Mouse (Mus musculus) embryo, embryonic 10.5 days (tissue): Measurements from ENCODE around the gene Zbtb12.
"Not testable (repeated sequence)": the region's sequence is repeated elsewhere in the genome, so short reads cannot be mapped to it uniquely, and the experiment has no call there.

Experiments used
- DNase-seq: peaks from one replicate; pipeline ENCODE4 v3.0.0-alpha.2; 2015; ENCODE audit warnings: low spot score

The Zbtb12 gene

GRCm38 (mm10) chr17:34874321-34874720 lies 5.0 kb upstream of the Zbtb12 start:
- no peak for DNase-seq

- DNase-seq: no peak
These were observed 1.9 kb downstream of the Zbtb12 start for GRCm38 (mm10) chr17:34881166-34881565.

GRCm38 (mm10) chr17:34881683-34882310 lies 2.5 kb downstream of the Zbtb12 start, which contains the start of gene Gm20547:
TSS of gene Gm20547 (minus strand) at chr17:34882042.
- no peak for DNase-seq

- no peak for DNase-seq
These were observed 4.0 kb downstream of the Zbtb12 start for GRCm38 (mm10) chr17:34883332-34883731.

GRCm38 (mm10) chr17:34884704-34885103 lies 5.4 kb downstream of the Zbtb12 start:
- no peak for DNase-seq

GRCm38 (mm10) chr17:34885615-34886014 lies 6.3 kb downstream of the Zbtb12 start:
- no peak for DNase-seq

- DNase-seq: no peak
These were observed 8.7 kb downstream of the Zbtb12 start for GRCm38 (mm10) chr17:34887942-34888341.

- DNase-seq: no peak
These were observed 10.9 kb downstream of the Zbtb12 start for GRCm38 (mm10) chr17:34890074-34890743.

- DNase-seq: no peak
These were observed 12.1 kb downstream of the Zbtb12 start for GRCm38 (mm10) chr17:34891377-34891776.

GRCm38 (mm10) chr17:34893072-34893824 lies 14.0 kb downstream of the Zbtb12 start:
- DNase-seq: no peak

GRCm38 (mm10) chr17:34894074-34894597 lies 14.9 kb downstream of the Zbtb12 start:
- peak; percentile 97 for DNase-seq

GRCm38 (mm10) chr17:34894801-34895530 lies 15.7 kb downstream of the Zbtb12 start:
- peak; percentile 44 for DNase-seq

- DNase-seq: no peak
These were observed 16.4 kb downstream of the Zbtb12 start for GRCm38 (mm10) chr17:34895724-34896123.

- DNase-seq: no peak
These were observed 17.1 kb downstream of the Zbtb12 start for GRCm38 (mm10) chr17:34896366-34896765.

GRCm38 (mm10) chr17:34897373-34898159 lies 18.3 kb downstream of the Zbtb12 start:
- DNase-seq: peak; percentile 53

GRCm38 (mm10) chr17:34898160-34898586 lies 18.9 kb downstream of the Zbtb12 start, which contains the start of the genes C2 and Ehmt2:
TSS of gene C2 (minus strand) at chr17:34898265.
TSS of gene Ehmt2 (plus strand) at chr17:34898469.
- peak; percentile 88 for DNase-seq

- peak; percentile 73 for DNase-seq
These were observed 19.4 kb downstream of the Zbtb12 start for GRCm38 (mm10) chr17:34898706-34899052.

- DNase-seq: peak; percentile 41
These were observed 20.0 kb downstream of the Zbtb12 start for GRCm38 (mm10) chr17:34899053-34899889.

GRCm38 (mm10) chr17:34899890-34900243 lies 20.6 kb downstream of the Zbtb12 start:
- DNase-seq: peak; percentile 47

GRCm38 (mm10) chr17:34900826-34901225 lies 21.5 kb downstream of the Zbtb12 start:
- DNase-seq: not testable (repeated sequence)
